Mouse (Mus musculus) kidney, adult 18-20 months (tissue): Measurements from ENCODE around the gene Arhgap27.

ENCODE experiments used
- DNase-seq: peaks from one replicate; pipeline ENCODE4 v3.0.0; 2021

Gene Arhgap27

GRCm38 (mm10) chr11:103380460-103380859 is 17.0 kb upstream of the Arhgap27 start:
- no peak for DNase-seq

GRCm38 (mm10) chr11:103378341-103378740 is 14.8 kb upstream of the Arhgap27 start:
- DNase-seq = no peak

GRCm38 (mm10) chr11:103375772-103376171 is 12.3 kb upstream of the Arhgap27 start:
- no peak for DNase-seq

GRCm38 (mm10) chr11:103375258-103375657 is 11.8 kb upstream of the Arhgap27 start:
- no peak for DNase-seq

GRCm38 (mm10) chr11:103373922-103374321 is 10.4 kb upstream of the Arhgap27 start:
- no peak for DNase-seq

- no peak for DNase-seq
Measured at GRCm38 (mm10) chr11:103372561-103372960, 9.1 kb upstream of the Arhgap27 start.

- no peak for DNase-seq
Measured at GRCm38 (mm10) chr11:103372068-103372467, 8.6 kb upstream of the Arhgap27 start.

GRCm38 (mm10) chr11:103371222-103371539 is 7.7 kb upstream of the Arhgap27 start:
- DNase-seq = no peak

GRCm38 (mm10) chr11:103370397-103371221 is 7.1 kb upstream of the Arhgap27 start:
- DNase-seq = no peak

- DNase-seq = no peak
Measured at GRCm38 (mm10) chr11:103365530-103365929, 2.0 kb upstream of the Arhgap27 start.

- DNase-seq = no peak
Measured at GRCm38 (mm10) chr11:103365022-103365421, 1.5 kb upstream of the Arhgap27 start.

GRCm38 (mm10) chr11:103364335-103364734 is 843 bp upstream of the Arhgap27 start:
- DNase-seq = no peak

GRCm38 (mm10) chr11:103362521-103363181 is 841 bp downstream of the Arhgap27 start:
- DNase-seq = no peak

GRCm38 (mm10) chr11:103362054-103362432 is 1.4 kb downstream of the Arhgap27 start:
- no peak for DNase-seq

GRCm38 (mm10) chr11:103361396-103362053 is 2.0 kb downstream of the Arhgap27 start:
- DNase-seq = peak; percentile 46

- no peak for DNase-seq
Measured at GRCm38 (mm10) chr11:103360661-103361081, 2.8 kb downstream of the Arhgap27 start.

- DNase-seq = peak; percentile 90
Measured at GRCm38 (mm10) chr11:103359841-103360641, 3.5 kb downstream of the Arhgap27 start.

GRCm38 (mm10) chr11:103359122-103359521 is 4.4 kb downstream of the Arhgap27 start:
- peak; percentile 80 for DNase-seq

- no peak for DNase-seq
Measured at GRCm38 (mm10) chr11:103358316-103358715, 5.2 kb downstream of the Arhgap27 start.

- DNase-seq = no peak
Measured at GRCm38 (mm10) chr11:103357710-103358109, 5.8 kb downstream of the Arhgap27 start.

GRCm38 (mm10) chr11:103356938-103357670 is 6.4 kb downstream of the Arhgap27 start:
- no peak for DNase-seq

- peak; percentile 75 for DNase-seq
Measured at GRCm38 (mm10) chr11:103356032-103356571, 7.4 kb downstream of the Arhgap27 start.
